Mouse (Mus musculus) stomach, embryonic 16.5 days (tissue): ENCODE measurements around the gene Git1. TPM values are rescaled to one million over a fixed set of nuclear protein-coding genes. Genes with fewer than 3 reads are reported as not detected.

ENCODE experiments used
- ATAC-seq: fragments of 200-750 bp; cut with Nextera tagmentation; 2 replicates; pipeline ENCODE4 v1.8.0; 2017; ENCODE audit warnings: moderate number of reproducible peaks, moderate TSS enrichment; ENCODE audit not compliant: insufficient read depth, low FRiP score
- H3K27ac ChIP-seq: fragments of 300-500 bp; sonication (generic); 2 replicates; pipeline ENCODE4 v1.5.1; 2014; ENCODE audit warnings: low read length
- H3K27me3 ChIP-seq: fragments of 300-500 bp; sonication (generic); 2 replicates; pipeline ENCODE4 v1.6.1; 2014; ENCODE audit warnings: low read length, control low read depth, mixed read lengths; ENCODE audit not compliant: control insufficient read depth, insufficient read depth
- H3K36me3 ChIP-seq: fragments of 300-500 bp; sonication (generic); 2 replicates; pipeline ENCODE4 v1.6.1; 2014; ENCODE audit warnings: low read length; ENCODE audit not compliant: control insufficient read depth, insufficient read depth
- H3K4me1 ChIP-seq: fragments of 300-500 bp; sonication (generic); 2 replicates; pipeline ENCODE4 v1.6.1; 2014; ENCODE audit warnings: low read length, control low read depth, mixed read lengths; ENCODE audit not compliant: control insufficient read depth, insufficient read depth
- H3K4me2 ChIP-seq: fragments of 300-500 bp; sonication (generic); 2 replicates; pipeline ENCODE4 v1.6.1; 2014; ENCODE audit warnings: low read depth, low read length, mixed read lengths
- H3K4me3 ChIP-seq: fragments of 300-500 bp; sonication (generic); replicated peaks from 2 replicates; pipeline ENCODE4 v1.5.1; 2014; ENCODE audit warnings: mild to moderate bottlenecking, low read length
- H3K9ac ChIP-seq: fragments of 300-500 bp; sonication (generic); 2 replicates; pipeline ENCODE4 v1.6.1; 2014; ENCODE audit warnings: low read length
- H3K9me3 ChIP-seq: fragments of 300-500 bp; sonication (generic); replicated peaks from 2 replicates; pipeline ENCODE4 v1.6.1; 2016; ENCODE audit warnings: low read length, control low read depth; ENCODE audit not compliant: control insufficient read depth
- WGBS: fragments of 180-500 bp; shearing (Covaris S2); extraction: QIAGEN DNeasy Blood & Tissue Kit; methylation state at CpG from one replicate; pipeline ENCODE4 v1.1.7; 2014; 5-methylcytosine and 5-hydroxymethylcytosine counted together
- polyA plus RNA-seq: library from polyadenylated mRNA; unstranded; fragments of >200 nt; fragmentation: Nextera tagmentation; extraction: Ambion mirVana; gene quantifications from 2 replicates; pipeline ENCODE4 v1.2.1, GENCODE M21; 2015

Git1 gene
- polyA plus RNA-seq = 7.9 and 9.1 TPM in 2 replicates

- peak within 1 kb of the TSS; percentile 89 for H3K27ac ChIP-seq
- no peaks in the 10 kb centered on the region for H3K9me3 ChIP-seq
- no peaks in the 10 kb centered on the region for H3K36me3 ChIP-seq
- WGBS = under 1% methylated on average over 72 of the region's 74 CpGs
- H3K4me3 ChIP-seq = peak within 1 kb of the TSS; percentile 79
- no peaks in the 10 kb centered on the region for H3K27me3 ChIP-seq
- peak within 1 kb of the TSS; percentile 96 for H3K9ac ChIP-seq
- peaks cover 66% of the 10 kb centered on the region for H3K4me1 ChIP-seq
- peak within 1 kb of the TSS; percentile 89 for H3K4me2 ChIP-seq
- ATAC-seq = no peak
Observed at GRCm38 (mm10) chr11:77493512-77494343, at the start of gene Git1. Git1 (plus strand) TSS chr11:77493562.

GRCm38 (mm10) chr11:77444939-77445338 is 48.4 kb upstream of the Git1 start:
- 63% methylated on average over 2 of the region's 2 CpGs for WGBS
- ATAC-seq = no peak
- no peak overlapping the region for H3K9ac ChIP-seq
- H3K4me3 ChIP-seq = no peak overlapping the region
- H3K4me1 ChIP-seq = peaks cover 11% of the 10 kb centered on the region
- H3K9me3 ChIP-seq = no peaks in the 10 kb centered on the region
- no peak overlapping the region for H3K27ac ChIP-seq
- H3K36me3 ChIP-seq = peaks cover 5% of the 10 kb centered on the region; the same call in 1 of the 2 replicates
- H3K27me3 ChIP-seq = no peaks in the 10 kb centered on the region
- no peak overlapping the region for H3K4me2 ChIP-seq

GRCm38 (mm10) chr11:77446628-77447041 is 46.7 kb upstream of the Git1 start:
- peaks cover 5% of the 10 kb centered on the region; the same call in 1 of the 2 replicates for H3K36me3 ChIP-seq
- H3K4me2 ChIP-seq = no peak overlapping the region
- no peaks in the 10 kb centered on the region for H3K9me3 ChIP-seq
- H3K27me3 ChIP-seq = no peaks in the 10 kb centered on the region
- H3K9ac ChIP-seq = no peak overlapping the region
- peak; percentile 69; the same call in 1 of the 2 replicates for ATAC-seq
- H3K4me3 ChIP-seq = no peak overlapping the region
- 36% methylated on average over 6 of the region's 6 CpGs for WGBS
- H3K27ac ChIP-seq = no peak overlapping the region
- H3K4me1 ChIP-seq = peaks cover 5% of the 10 kb centered on the region

- no peak overlapping the region for H3K4me2 ChIP-seq
- H3K27ac ChIP-seq = no peak overlapping the region
- peaks cover 5% of the 10 kb centered on the region; the same call in 1 of the 2 replicates for H3K36me3 ChIP-seq
- no peak for ATAC-seq
- H3K27me3 ChIP-seq = no peaks in the 10 kb centered on the region
- H3K4me3 ChIP-seq = no peak overlapping the region
- no peaks in the 10 kb centered on the region for H3K4me1 ChIP-seq
- H3K9me3 ChIP-seq = no peaks in the 10 kb centered on the region
- no peak overlapping the region for H3K9ac ChIP-seq
- 88% methylated on average over 7 of the region's 7 CpGs for WGBS
Observed at GRCm38 (mm10) chr11:77449224-77449623, 44.1 kb upstream of the Git1 start.

GRCm38 (mm10) chr11:77451670-77452069 is 41.7 kb upstream of the Git1 start:
- no peak overlapping the region for H3K4me2 ChIP-seq
- peaks cover 5% of the 10 kb centered on the region; the same call in 1 of the 2 replicates for H3K36me3 ChIP-seq
- no peak overlapping the region for H3K27ac ChIP-seq
- no peak overlapping the region for H3K9ac ChIP-seq
- H3K27me3 ChIP-seq = no peaks in the 10 kb centered on the region
- no peak overlapping the region for H3K4me3 ChIP-seq
- WGBS = 94% methylated on average over 2 of the region's 2 CpGs
- no peaks in the 10 kb centered on the region for H3K4me1 ChIP-seq
- no peaks in the 10 kb centered on the region for H3K9me3 ChIP-seq
- ATAC-seq = no peak

GRCm38 (mm10) chr11:77453388-77453787 is 40.0 kb upstream of the Git1 start:
- Histone ChIP-seq H3K27ac (no peak overlapping the region), H3K4me3 (no peak overlapping the region), H3K36me3 (peaks cover 5% of the 10 kb centered on the region; the same call in 1 of the 2 replicates), H3K9me3 (no peaks in the 10 kb centered on the region), H3K27me3 (no peaks in the 10 kb centered on the region), H3K4me2 (no peak overlapping the region), H3K4me1 (no peaks in the 10 kb centered on the region), H3K9ac (no peak overlapping the region)
- ATAC-seq = no peak
- 89% methylated on average over 2 of the region's 2 CpGs for WGBS

- H3K4me1 ChIP-seq = no peaks in the 10 kb centered on the region
- H3K27me3 ChIP-seq = peaks cover 2% of the 10 kb centered on the region; the same call in 1 of the 2 replicates
- H3K4me3 ChIP-seq = no peak overlapping the region
- H3K9me3 ChIP-seq = no peaks in the 10 kb centered on the region
- no peak for ATAC-seq
- H3K27ac ChIP-seq = no peak overlapping the region
- no peak overlapping the region for H3K4me2 ChIP-seq
- 87% methylated on average over 9 of the region's 9 CpGs for whole genome bisulfite sequencing
- no peak overlapping the region for H3K9ac ChIP-seq
- no peaks in the 10 kb centered on the region for H3K36me3 ChIP-seq
Observed at GRCm38 (mm10) chr11:77455770-77456510, 37.4 kb upstream of the Git1 start.

GRCm38 (mm10) chr11:77456866-77457265 is 36.5 kb upstream of the Git1 start:
- Histone ChIP-seq H3K9ac (no peak overlapping the region), H3K4me1 (0 out of 2 replicates have a peak, but pooled peaks cover 2% of the 10 kb centered on the region), H3K27me3 (peaks cover 8% of the 10 kb centered on the region; the same call in 1 of the 2 replicates), H3K9me3 (no peaks in the 10 kb centered on the region), H3K4me3 (no peak overlapping the region), H3K36me3 (no peaks in the 10 kb centered on the region), H3K27ac (no peak overlapping the region; the same call in 1 of the 2 replicates), H3K4me2 (no peak overlapping the region)
- WGBS = 42% methylated on average over 6 of the region's 6 CpGs
- no peak for ATAC-seq

GRCm38 (mm10) chr11:77461856-77462255 is 31.5 kb upstream of the Git1 start:
- Histone ChIP-seq H3K4me1 (peaks cover 11% of the 10 kb centered on the region), H3K4me3 (peak overlapping the region; percentile 53), H3K27ac (no peak overlapping the region), H3K36me3 (no peaks in the 10 kb centered on the region), H3K4me2 (peak overlapping the region; percentile 90), H3K9me3 (no peaks in the 10 kb centered on the region), H3K9ac (peak overlapping the region; percentile 65), H3K27me3 (peaks cover 41% of the 10 kb centered on the region)
- WGBS = 7% methylated on average over 6 of the region's 6 CpGs
- ATAC-seq = no peak
